Mouse (Mus musculus): Measurements from ENCODE around the gene Gab1.

- TF ChIP-seq POLR2A (IDR thresholded peaks at IDR 0.05; ENCODE audit: insufficient read depth, low read depth, low read length) (no peak), CTCF (IDR thresholded peaks at IDR 0.05; ENCODE audit: insufficient read depth, low read depth, low read length) (no peak)
Measured at GRCm38 (mm10) chr8:80843744-80844434, 36.4 kb downstream of the Gab1 start.

All from olfactory bulb, adult 2 months (tissue).